Mouse (Mus musculus) spleen, adult 2 months (tissue): Measurements from ENCODE around the gene Rhbdd1.

Experiments used
- CTCF ChIP-seq: fragments of 200-500 bp; IDR thresholded peaks from 2 replicates; pipeline ENCODE4 v1.5.1; 2011; ENCODE audit warnings: mild to moderate bottlenecking, inconsistent platforms; ENCODE audit not compliant: insufficient read depth, insufficient read length, insufficient replicate concordance; ENCODE audit errors: extremely low read depth
- POLR2A ChIP-seq: fragments of 200-500 bp; IDR thresholded peaks from 2 replicates; pipeline ENCODE4 v1.6.1; 2011; ENCODE audit warnings: low read depth, low read length, inconsistent platforms

DNA sequence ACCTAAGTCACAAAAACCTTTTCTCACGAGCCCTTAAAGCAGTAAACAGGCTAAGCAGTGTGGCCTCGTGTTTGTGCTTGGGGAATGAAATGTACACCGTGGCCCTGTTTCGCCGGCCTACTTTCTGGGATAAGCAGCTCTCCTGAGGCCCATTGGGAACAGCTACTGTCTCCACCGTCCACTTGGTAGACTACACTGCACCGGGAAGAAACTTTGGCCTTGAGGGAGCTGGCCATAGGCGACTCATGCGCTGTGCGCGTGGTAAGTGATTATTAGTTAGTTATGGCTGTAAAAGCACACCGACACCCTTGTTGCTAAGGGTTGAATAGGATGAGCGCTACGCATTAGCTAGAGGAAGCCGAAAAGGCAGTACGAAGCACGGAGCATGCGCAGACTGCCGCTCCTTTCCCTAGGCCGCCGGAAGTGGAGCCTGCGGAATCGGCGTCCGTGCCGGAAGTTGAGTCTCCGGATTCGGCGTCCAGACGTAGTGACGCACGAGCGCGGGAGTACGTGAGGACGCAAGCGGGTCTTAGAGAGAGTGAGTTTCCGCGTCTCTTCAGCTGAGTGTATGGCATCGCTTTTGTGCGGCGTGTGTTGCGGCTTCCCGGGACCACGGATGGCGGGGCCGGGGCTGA is at the start of gene Rhbdd1:
- TF ChIP-seq POLR2A: peak; percentile 28
- TF ChIP-seq CTCF: no peak
